Mouse (Mus musculus) T-helper 1 cell (primary cell): ENCODE data around the gene Tenm2.

ENCODE experiments used
- in situ Hi-C: fragments of 300-600 bp; cut with MboI, MseI; formaldehyde crosslinking; loops from one replicate; pipeline ENCODE4 v1.15.1; 2025; ENCODE audit warnings: high pct_unique_total_duplicates

Gene Tenm2

GRCm38 (mm10) chr11:36220651-36221050 lies 1015.1 kb downstream of the Tenm2 start:
- in situ Hi-C loops: no loop called here

- in situ Hi-C loops: no loop called here
Measured at GRCm38 (mm10) chr11:36219586-36219985, 1016.2 kb downstream of the Tenm2 start.

- in situ Hi-C loops: no loop called here
Measured at GRCm38 (mm10) chr11:36214589-36214988, 1021.2 kb downstream of the Tenm2 start.

- in situ Hi-C loops: no loop called here
Measured at GRCm38 (mm10) chr11:36204381-36204780, 1031.4 kb downstream of the Tenm2 start.

GRCm38 (mm10) chr11:36203896-36204295 lies 1031.9 kb downstream of the Tenm2 start:
- in situ Hi-C loops: no loop called here

GRCm38 (mm10) chr11:36194348-36194747 lies 1041.4 kb downstream of the Tenm2 start:
- in situ Hi-C loops: no loop called here

- in situ Hi-C loops: no loop called here
Measured at GRCm38 (mm10) chr11:36176106-36176505, 1059.7 kb downstream of the Tenm2 start.

- in situ Hi-C loops: no loop called here
Measured at GRCm38 (mm10) chr11:36173076-36173690, 1062.6 kb downstream of the Tenm2 start.

- in situ Hi-C loops: no loop called here
Measured at GRCm38 (mm10) chr11:36172520-36172919, 1063.2 kb downstream of the Tenm2 start.

GRCm38 (mm10) chr11:36171991-36172390 lies 1063.8 kb downstream of the Tenm2 start:
- in situ Hi-C loops: no loop called here

GRCm38 (mm10) chr11:36171221-36171620 lies 1064.5 kb downstream of the Tenm2 start:
- in situ Hi-C loops: no loop called here

GRCm38 (mm10) chr11:36169738-36170137 lies 1066.0 kb downstream of the Tenm2 start:
- in situ Hi-C loops: no loop called here

- in situ Hi-C loops: no loop called here
Measured at GRCm38 (mm10) chr11:36168921-36169537, 1066.7 kb downstream of the Tenm2 start.

- in situ Hi-C loops: no loop called here
Measured at GRCm38 (mm10) chr11:36167766-36168318, 1067.9 kb downstream of the Tenm2 start.

GRCm38 (mm10) chr11:36163580-36163979 lies 1072.2 kb downstream of the Tenm2 start:
- in situ Hi-C loops: no loop called here

GRCm38 (mm10) chr11:36161765-36162321 lies 1073.9 kb downstream of the Tenm2 start:
- in situ Hi-C loops: no loop called here

- in situ Hi-C loops: no loop called here
Measured at GRCm38 (mm10) chr11:36153450-36153849, 1082.3 kb downstream of the Tenm2 start.

GRCm38 (mm10) chr11:36153011-36153410 lies 1082.8 kb downstream of the Tenm2 start:
- in situ Hi-C loops: no loop called here

GRCm38 (mm10) chr11:36152226-36152625 lies 1083.5 kb downstream of the Tenm2 start:
- in situ Hi-C loops: no loop called here

GRCm38 (mm10) chr11:36149092-36149491 lies 1086.7 kb downstream of the Tenm2 start:
- in situ Hi-C loops: no loop called here

- in situ Hi-C loops: no loop called here
Measured at GRCm38 (mm10) chr11:36145057-36145456, 1090.7 kb downstream of the Tenm2 start.

- in situ Hi-C loops: no loop called here
Measured at GRCm38 (mm10) chr11:36140411-36140810, 1095.4 kb downstream of the Tenm2 start.

GRCm38 (mm10) chr11:36139521-36139920 lies 1096.2 kb downstream of the Tenm2 start:
- in situ Hi-C loops: no loop called here
